Mouse (Mus musculus) neutrophil, adult 5-6 weeks (primary cell): Measurements from ENCODE around the gene Snn. TPM values are rescaled to one million over a fixed set of nuclear protein-coding genes. Genes with fewer than 3 reads are reported as not detected.

Experiments
- total RNA-seq: library from RNA; stranded (forward); fragments of 200-1000 nt; gene quantifications from 2 replicates; pipeline ENCODE4 v1.2.3, GENCODE M21; 2017

The Snn gene
- total RNA-seq, 1 experiment from 2014 or later: 214 TPM

Other genes starting within 250 kb of the Snn start
- gene Gm11172, start 248.0 kb upstream of the Snn start, total RNA-seq: not detected in 2 replicates
- 0.47 and 0.61 TPM in 2 replicates for gene Rmi2, start 225.9 kb upstream of the Snn start, total RNA-seq
- 208 and 209 TPM in 2 replicates for gene Litaf, start 5.2 kb downstream of the Snn start, total RNA-seq
- gene Txndc11, start 73.7 kb downstream of the Snn start, total RNA-seq: 44.1 and 46.4 TPM in 2 replicates
- gene Zc3h7a, start 115.4 kb downstream of the Snn start, total RNA-seq: 495 and 507 TPM in 2 replicates
- 69.9 and 76.5 TPM in 2 replicates for gene Rsl1d1, start 142.4 kb downstream of the Snn start, total RNA-seq
- gene Gspt1, start 193.4 kb downstream of the Snn start, total RNA-seq: 44.6 and 45.8 TPM in 2 replicates